Mouse (Mus musculus) natural killer cell, adult 2 months (primary cell): ENCODE measurements around the gene F2r.

Source experiments
- DNase-seq, 2 experiments: peaks; one replicate each; pipeline ENCODE4 v3.0.0; 2022; ENCODE audit warnings: low spot score in 2 of 2

Gene F2r

GRCm38 (mm10) chr13:95618309-95618712 lies at the start of gene F2r:
Gene F2r, minus strand, starts transcription at chr13:95618487.
- peak; percentile 82 to 84 for DNase-seq

- no peak for DNase-seq
Observed at GRCm38 (mm10) chr13:95667260-95667659, 49.0 kb upstream of the F2r start.

GRCm38 (mm10) chr13:95665644-95666356 lies 47.5 kb upstream of the F2r start:
- no peak for DNase-seq

GRCm38 (mm10) chr13:95663834-95664233 lies 45.5 kb upstream of the F2r start:
- no peak for DNase-seq

GRCm38 (mm10) chr13:95659432-95659831 lies 41.1 kb upstream of the F2r start:
- DNase-seq: no peak

GRCm38 (mm10) chr13:95657171-95657570 lies 38.9 kb upstream of the F2r start:
- DNase-seq: no peak

- DNase-seq: peak in 1 of 2 experiments; percentile 8
Observed at GRCm38 (mm10) chr13:95655284-95655683, 37.0 kb upstream of the F2r start.

GRCm38 (mm10) chr13:95653696-95654095 lies 35.4 kb upstream of the F2r start:
- no peak for DNase-seq

- DNase-seq: no peak
Observed at GRCm38 (mm10) chr13:95651870-95652668, 33.8 kb upstream of the F2r start.

- DNase-seq: no peak
Observed at GRCm38 (mm10) chr13:95649941-95650340, 31.7 kb upstream of the F2r start.

GRCm38 (mm10) chr13:95647248-95647647 lies 29.0 kb upstream of the F2r start:
- DNase-seq: no peak

GRCm38 (mm10) chr13:95646687-95647111 lies 28.4 kb upstream of the F2r start:
- DNase-seq: no peak

GRCm38 (mm10) chr13:95643740-95644139 lies 25.5 kb upstream of the F2r start:
- no peak for DNase-seq

- no peak for DNase-seq
Observed at GRCm38 (mm10) chr13:95641061-95641986, 23.0 kb upstream of the F2r start.

- no peak for DNase-seq
Observed at GRCm38 (mm10) chr13:95640408-95640807, 22.1 kb upstream of the F2r start.

GRCm38 (mm10) chr13:95639336-95640116 lies 21.2 kb upstream of the F2r start:
- DNase-seq: no peak

GRCm38 (mm10) chr13:95638894-95639293 lies 20.6 kb upstream of the F2r start:
- no peak for DNase-seq

- no peak for DNase-seq
Observed at GRCm38 (mm10) chr13:95637737-95638136, 19.4 kb upstream of the F2r start.

GRCm38 (mm10) chr13:95635301-95635700 lies 17.0 kb upstream of the F2r start:
- DNase-seq: no peak

- DNase-seq: no peak
Observed at GRCm38 (mm10) chr13:95634451-95634850, 16.2 kb upstream of the F2r start.

GRCm38 (mm10) chr13:95633384-95633783 lies 15.1 kb upstream of the F2r start:
- no peak for DNase-seq
